Mouse (Mus musculus) liver, embryonic 14.5 days (tissue): Measurements from ENCODE around the gene Rasgrf1. TPM values are rescaled to one million over a fixed set of nuclear protein-coding genes. Genes with fewer than 3 reads are reported as not detected.

Source experiments
- ATAC-seq: fragments of 200-750 bp; cut with Nextera tagmentation; 2 replicates; pipeline ENCODE4 v1.8.0; 2017; ENCODE audit warnings: moderate number of reproducible peaks, mild to moderate bottlenecking, moderate library complexity; ENCODE audit not compliant: insufficient read depth
- DNase-seq, 3 experiments: peaks; one replicate each; pipeline ENCODE4 v3.0.0-alpha.2; 2012 to 2013; ENCODE audit warnings: low read depth in 3 of 3, low spot score in 3 of 3
- H3K27ac ChIP-seq: fragments of 300-500 bp; sonication (generic); 2 replicates; pipeline ENCODE4 v1.5.1; 2014; ENCODE audit warnings: moderate library complexity, mild to moderate bottlenecking, control low read depth, inconsistent platforms
- H3K27me3 ChIP-seq: fragments of 300-500 bp; sonication (generic); 2 replicates; pipeline ENCODE4 v1.6.1; 2014; ENCODE audit warnings: mild to moderate bottlenecking, low read length, moderate library complexity; ENCODE audit not compliant: control insufficient read depth, insufficient read depth
- H3K36me3 ChIP-seq: fragments of 300-500 bp; sonication (generic); replicated peaks from 2 replicates; pipeline ENCODE4 v1.6.1; 2014; ENCODE audit warnings: low read depth; ENCODE audit not compliant: control insufficient read depth, insufficient read depth
- H3K4me1 ChIP-seq, 2 experiments: fragments of 200-500 bp in 1 of 2; fragments of 300-500 bp in 1 of 2; sonication (generic) in 1 of 2; replicated peaks; 2 replicates each; pipeline ENCODE4 v1.6.1; 2012 to 2014; ENCODE audit warnings: antibody characterized with exemption in 1 of 2, inconsistent platforms in 1 of 2, low read length in 1 of 2; ENCODE audit not compliant: control insufficient read depth in 2 of 2, insufficient read depth in 2 of 2
- H3K4me2 ChIP-seq: fragments of 300-500 bp; sonication (generic); 2 replicates; pipeline ENCODE4 v1.6.1; 2014; ENCODE audit warnings: low read depth, mild to moderate bottlenecking, control low read depth, moderate library complexity
- H3K4me3 ChIP-seq, 2 experiments: fragments of 200-500 bp in 1 of 2; fragments of 300-500 bp in 1 of 2; sonication (generic) in 1 of 2; 2 replicates each; pipeline ENCODE4 v1.5.1; 2012 to 2014; ENCODE audit warnings: low read depth in 2 of 2, low read length in 2 of 2, mild to moderate bottlenecking in 2 of 2, control low read depth in 1 of 2, inconsistent platforms in 1 of 2, moderate library complexity in 1 of 2; ENCODE audit not compliant: insufficient read depth in 1 of 2
- H3K9ac ChIP-seq: fragments of 300-500 bp; sonication (generic); replicated peaks from 2 replicates; pipeline ENCODE4 v1.6.1; 2014; ENCODE audit warnings: mild to moderate bottlenecking, control low read depth, moderate library complexity
- H3K9me3 ChIP-seq: fragments of 300-500 bp; sonication (generic); 2 replicates; pipeline ENCODE4 v1.6.1; 2016; ENCODE audit warnings: low read length, mixed read lengths; ENCODE audit not compliant: control insufficient read depth
- CTCF ChIP-seq: IDR thresholded peaks from 2 replicates; pipeline ENCODE4 v1.5.1; 2016; ENCODE audit warnings: antibody characterized with exemption, low read depth, control low read depth
- EP300 ChIP-seq: IDR thresholded peaks from 2 replicates; pipeline ENCODE4 v1.6.1; 2016; ENCODE audit warnings: antibody characterized with exemption, low read depth
- WGBS: fragments of 180-500 bp; shearing (Covaris S2); extraction: QIAGEN DNeasy Blood & Tissue Kit; methylation state at CpG from one replicate; pipeline ENCODE4 v1.1.7; 2014; ENCODE audit not compliant: insufficient replicate concordance; 5-methylcytosine and 5-hydroxymethylcytosine counted together
- polyA plus RNA-seq, 2 experiments: library from polyadenylated mRNA; depleted of rRNA in 1 of 2; stranded (reverse) in 1 of 2; unstranded in 1 of 2; fragments of >200 nt; fragmentation: Nextera tagmentation in 1 of 2; extraction: Ambion mirVana in 1 of 2; gene quantifications; 2 replicates each; pipeline versions ENCODE4 v1.2.1 to v1.2.3; 2012 to 2014

Gene Rasgrf1
- polyA plus RNA-seq, 2 experiments = 0.01 TPM; not detected in 1

DNA sequence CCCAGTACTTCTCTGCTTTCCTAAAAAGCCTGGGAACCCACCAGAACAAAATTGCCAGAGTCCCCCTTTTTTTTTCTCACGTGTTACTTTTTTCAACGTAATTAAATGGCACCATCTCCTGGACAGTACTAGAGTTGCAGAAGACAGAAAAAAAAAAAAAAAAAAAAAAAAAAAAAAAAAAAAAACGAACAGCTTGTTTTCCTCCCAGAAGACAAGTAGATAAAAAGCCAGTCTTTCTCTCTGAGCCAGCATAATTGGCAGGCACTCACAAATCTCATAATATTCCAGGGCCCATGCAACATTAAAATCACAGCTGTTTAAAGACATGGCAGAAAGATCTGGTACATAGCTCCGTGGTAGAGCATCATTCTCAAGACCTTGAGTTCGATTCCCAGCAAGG lies 64.1 kb downstream of the Rasgrf1 start:
- Histone ChIP-seq H3K4me1 (no peaks in the 10 kb centered on the region; a peak in 1 of 4 replicates), H3K4me3 (no peak overlapping the region), H3K27me3 (no peaks in the 10 kb centered on the region), H3K4me2 (no peak overlapping the region), H3K9me3 (no peaks in the 10 kb centered on the region), H3K36me3 (no peaks in the 10 kb centered on the region), H3K9ac (no peak overlapping the region), H3K27ac (no peak overlapping the region)
- ATAC-seq = no peak
- no peak for DNase-seq
- 25% methylated on average over 5 of the region's 5 CpGs for WGBS
- TF ChIP-seq CTCF (no peak), EP300 (no peak)

DNA sequence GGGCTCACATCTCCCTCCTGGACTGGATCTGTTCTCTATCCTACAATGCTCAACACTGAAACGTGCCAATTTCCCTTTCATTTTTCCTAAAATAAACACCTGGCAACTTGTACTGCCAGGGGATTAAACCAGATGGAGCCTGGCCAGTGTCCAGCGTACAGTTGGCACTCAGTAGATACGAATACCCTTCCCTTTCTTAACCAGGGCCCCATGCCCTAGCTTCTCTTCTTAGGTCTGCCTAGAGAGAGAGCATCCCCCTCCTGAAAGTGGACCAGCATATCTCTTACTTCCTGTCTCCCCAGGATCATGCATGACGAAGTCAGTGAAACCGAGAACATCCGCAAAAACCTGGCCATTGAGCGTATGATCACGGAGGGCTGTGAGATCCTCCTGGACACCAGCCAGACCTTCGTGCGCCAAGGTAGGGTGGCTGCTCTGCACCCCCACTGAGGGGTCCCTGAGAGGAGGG lies 64.8 kb downstream of the Rasgrf1 start:
- DNase-seq (no peak), ATAC-seq (no peak)
- TF ChIP-seq CTCF = no peak
- no peak for TF ChIP-seq EP300
- no peaks in the 10 kb centered on the region for H3K27me3 ChIP-seq
- no peaks in the 10 kb centered on the region for H3K9me3 ChIP-seq
- 64% methylated on average over 10 of the region's 10 CpGs for WGBS
- no peaks in the 10 kb centered on the region; a peak in 1 of 4 replicates for H3K4me1 ChIP-seq
- H3K4me3 ChIP-seq = no peak overlapping the region
- H3K9ac ChIP-seq = no peak overlapping the region
- H3K27ac ChIP-seq = no peak overlapping the region
- no peaks in the 10 kb centered on the region for H3K36me3 ChIP-seq
- H3K4me2 ChIP-seq = no peak overlapping the region

DNA sequence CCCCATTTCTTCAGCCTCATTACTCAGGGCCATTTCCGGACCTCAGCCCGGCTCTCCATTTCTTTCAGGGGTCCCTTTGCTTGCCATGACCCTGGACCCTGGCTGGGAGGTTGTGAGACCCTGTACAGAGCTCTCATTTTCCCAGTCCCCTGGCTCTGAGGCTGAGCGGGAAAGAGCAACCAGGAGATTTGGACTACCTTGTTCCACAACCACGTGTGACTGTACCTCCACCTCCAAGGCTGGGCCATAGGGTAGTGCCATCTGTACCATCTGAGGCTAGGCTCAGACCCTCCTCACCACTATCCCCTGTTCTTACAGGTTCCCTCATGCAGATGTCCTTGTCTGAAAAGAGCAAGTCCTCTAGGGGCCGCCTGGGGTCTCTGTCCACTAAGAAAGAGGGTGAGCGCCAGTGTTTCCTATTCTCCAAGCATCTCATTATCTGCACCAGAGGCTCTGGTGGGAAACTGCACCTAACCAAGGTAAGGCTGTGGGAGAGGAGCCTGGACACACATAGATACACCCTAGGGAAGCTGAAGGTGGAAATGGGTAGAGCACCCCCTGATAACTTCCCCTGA lies 66.7 kb downstream of the Rasgrf1 start:
- no peaks in the 10 kb centered on the region; a peak in 1 of 4 replicates for H3K4me1 ChIP-seq
- H3K9ac ChIP-seq = no peak overlapping the region
- 47% methylated on average over 6 of the region's 6 CpGs for WGBS
- H3K4me2 ChIP-seq = no peak overlapping the region
- no peaks in the 10 kb centered on the region for H3K27me3 ChIP-seq
- H3K27ac ChIP-seq = no peak overlapping the region
- no peak for TF ChIP-seq EP300
- no peak for TF ChIP-seq CTCF
- H3K4me3 ChIP-seq = no peak overlapping the region
- H3K36me3 ChIP-seq = no peaks in the 10 kb centered on the region
- H3K9me3 ChIP-seq = no peaks in the 10 kb centered on the region
- no peak for DNase-seq
- no peak for ATAC-seq

GRCm38 (mm10) chr9:89979248-89979647 lies 69.5 kb downstream of the Rasgrf1 start:
- Histone ChIP-seq H3K27me3 (no peaks in the 10 kb centered on the region), H3K27ac (no peak overlapping the region), H3K4me3 (no peak overlapping the region), H3K36me3 (no peaks in the 10 kb centered on the region), H3K9me3 (no peaks in the 10 kb centered on the region), H3K4me2 (no peak overlapping the region), H3K4me1 (no peaks in the 10 kb centered on the region), H3K9ac (no peak overlapping the region)
- ATAC-seq = no peak
- DNase-seq = no peak
- WGBS = 25% methylated on average over 3 of the region's 3 CpGs
- TF ChIP-seq CTCF (no peak), EP300 (no peak)

GRCm38 (mm10) chr9:89982256-89982655 lies 72.5 kb downstream of the Rasgrf1 start:
- H3K27me3 ChIP-seq = no peaks in the 10 kb centered on the region
- no peaks in the 10 kb centered on the region for H3K4me1 ChIP-seq
- H3K36me3 ChIP-seq = no peaks in the 10 kb centered on the region
- ATAC-seq (no peak), DNase-seq (no peak)
- H3K4me3 ChIP-seq = no peak overlapping the region
- H3K27ac ChIP-seq = no peak overlapping the region
- no peak for TF ChIP-seq EP300
- no peak for TF ChIP-seq CTCF
- WGBS = 38% methylated on average over 1 of the region's 1 CpGs
- no peak overlapping the region for H3K9ac ChIP-seq
- no peaks in the 10 kb centered on the region for H3K9me3 ChIP-seq
- H3K4me2 ChIP-seq = no peak overlapping the region
